Mouse (Mus musculus) CH12.LX (cell line): ENCODE data around the gene Rtn2. TPM values are rescaled to one million over a fixed set of nuclear protein-coding genes. Genes with fewer than 3 reads are reported as not detected.
A peak's percentile ranks its signal among the peaks of the same experiment; 100 is the strongest.

ENCODE experiments used
- DNase-seq: peaks from one replicate; pipeline ENCODE4 v3.0.0-alpha.2; 2013; ENCODE audit errors: extremely low read depth
- H3K27ac ChIP-seq: 2 replicates; pipeline ENCODE4 v1.5.1; 2012; ENCODE audit warnings: low read depth, mild to moderate bottlenecking, control low read depth, moderate library complexity; ENCODE audit not compliant: insufficient read depth
- H3K27me3 ChIP-seq: replicated peaks from 2 replicates; pipeline ENCODE3; 2012; ENCODE audit warnings: inconsistent platforms
- H3K36me3 ChIP-seq, 2 experiments: replicated peaks in 1 of 2; 2 replicates each; pipeline versions ENCODE3 to v1.6.1; 2012; ENCODE audit warnings: inconsistent platforms in 1 of 2, low read length in 1 of 2, mild to moderate bottlenecking in 1 of 2, mixed read lengths in 1 of 2, moderate library complexity in 1 of 2; ENCODE audit not compliant: control insufficient read depth in 1 of 2, insufficient read depth in 1 of 2
- H3K4me1 ChIP-seq, 2 experiments: 2 replicates each; pipeline ENCODE4 v1.6.1; 2012; ENCODE audit warnings: inconsistent platforms in 1 of 2, moderate library complexity in 1 of 2; ENCODE audit not compliant: insufficient read depth in 2 of 2, control insufficient read depth in 1 of 2
- H3K4me2 ChIP-seq: 2 replicates; pipeline ENCODE4 v1.6.1; 2012; ENCODE audit warnings: low read depth, mild to moderate bottlenecking, control low read depth; ENCODE audit not compliant: poor library complexity, insufficient read depth, severe bottlenecking
- H3K4me3 ChIP-seq, 3 experiments: fragments of 150-350 bp in 1 of 3; sonication (generic) in 1 of 3; replicated peaks in 1 of 3; 2 replicates each; pipeline versions ENCODE3 to v1.5.1; 2011 to 2012; ENCODE audit warnings: low read depth in 2 of 3, low read length in 2 of 3, mild to moderate bottlenecking in 2 of 3, moderate library complexity in 2 of 3, control low read depth in 1 of 3, improper control_type of control experiment in 1 of 3, inconsistent platforms in 1 of 3, mixed read lengths in 1 of 3; ENCODE audit not compliant: poor library complexity in 1 of 3
- H3K79me2 ChIP-seq: replicated peaks from 2 replicates; pipeline ENCODE4 v1.6.1; 2012; ENCODE audit warnings: mild to moderate bottlenecking, moderate library complexity; ENCODE audit not compliant: control insufficient read depth, poor library complexity, insufficient read depth, severe bottlenecking; ENCODE audit errors: extremely low read depth
- H3K9ac ChIP-seq: 2 replicates; pipeline ENCODE4 v1.6.1; 2012; ENCODE audit warnings: low read depth, mild to moderate bottlenecking, control low read depth, moderate library complexity; ENCODE audit not compliant: insufficient read depth
- H3K9me3 ChIP-seq: replicated peaks from 2 replicates; pipeline ENCODE3; 2012; ENCODE audit warnings: low read length, inconsistent platforms, mixed read lengths
- BHLHE40 ChIP-seq: IDR thresholded peaks from 2 replicates; pipeline ENCODE4 v1.6.1; 2011; ENCODE audit warnings: mild to moderate bottlenecking, low read depth, low read length, improper control_type of control experiment
- CTCF ChIP-seq, 2 experiments: IDR thresholded peaks in 1 of 2; conservative IDR thresholded peaks in 1 of 2; 2 replicates each; pipeline ENCODE4 v1.5.1; 2011 to 2012; ENCODE audit warnings: low read depth in 2 of 2, low read length in 2 of 2, improper control_type of control experiment in 1 of 2, inconsistent platforms in 1 of 2, mild to moderate bottlenecking in 1 of 2, moderate library complexity in 1 of 2
- E2F4 ChIP-seq: IDR thresholded peaks from 2 replicates; pipeline ENCODE4 v1.6.1; 2011; ENCODE audit warnings: low read depth, low read length, improper control_type of control experiment; ENCODE audit not compliant: insufficient replicate concordance
- ETS1 ChIP-seq: conservative IDR thresholded peaks from 2 replicates; pipeline ENCODE4 v1.6.1; 2012; ENCODE audit warnings: low read depth, mild to moderate bottlenecking, inconsistent platforms, low read length, improper control_type of control experiment, moderate library complexity
- GABPA ChIP-seq: IDR thresholded peaks from 2 replicates; pipeline ENCODE4 v1.6.1; 2012; ENCODE audit warnings: low read depth, low read length, improper control_type of control experiment, inconsistent platforms; ENCODE audit not compliant: insufficient replicate concordance
- IRF4 ChIP-seq: IDR thresholded peaks from 2 replicates; pipeline ENCODE4 v1.6.1; 2014; ENCODE audit warnings: low read depth, mild to moderate bottlenecking, inconsistent platforms, low read length, improper control_type of control experiment
- JUND ChIP-seq: conservative IDR thresholded peaks from 2 replicates; pipeline ENCODE4 v1.6.1; 2011; ENCODE audit warnings: low read depth, low read length, improper control_type of control experiment
- MAX ChIP-seq: IDR thresholded peaks from 2 replicates; pipeline ENCODE4 v1.6.1; 2011; ENCODE audit warnings: low read length, improper control_type of control experiment
- MAZ ChIP-seq: IDR thresholded peaks from 2 replicates; pipeline ENCODE4 v1.6.1; 2012; ENCODE audit warnings: low read depth, mild to moderate bottlenecking, inconsistent platforms, low read length, improper control_type of control experiment, moderate library complexity
- RAD21 ChIP-seq: IDR thresholded peaks from 2 replicates; pipeline ENCODE4 v1.6.1; 2011; ENCODE audit warnings: low read depth, mild to moderate bottlenecking, low read length, improper control_type of control experiment, moderate library complexity
- SIN3A ChIP-seq: IDR thresholded peaks from 2 replicates; pipeline ENCODE4 v1.6.1; 2012; ENCODE audit warnings: low read length, improper control_type of control experiment, inconsistent platforms
- SMC3 ChIP-seq: IDR thresholded peaks from 2 replicates; pipeline ENCODE4 v1.6.1; 2011; ENCODE audit warnings: low read depth, low read length, improper control_type of control experiment
- TBP ChIP-seq: conservative IDR thresholded peaks from 2 replicates; pipeline ENCODE4 v1.6.1; 2011; ENCODE audit warnings: low read depth, low read length, improper control_type of control experiment
- TCF12 ChIP-seq: IDR thresholded peaks from 2 replicates; pipeline ENCODE4 v1.6.1; 2014; ENCODE audit warnings: low read depth, mild to moderate bottlenecking, inconsistent platforms, low read length, improper control_type of control experiment
- USF2 ChIP-seq: conservative IDR thresholded peaks from 2 replicates; pipeline ENCODE4 v1.6.1; 2011; ENCODE audit warnings: low read depth, low read length, improper control_type of control experiment
- ZKSCAN1 ChIP-seq: IDR thresholded peaks from 2 replicates; pipeline ENCODE4 v1.6.1; 2012; ENCODE audit warnings: low read depth, inconsistent platforms, low read length, improper control_type of control experiment, borderline replicate concordance
- dilution Hi-C: fragments of 300-500 bp; cut with MboI; formaldehyde crosslinking; loops from 2 replicates; pipeline ENCODE4 v1.14.3; 2020; ENCODE audit warnings: low sequenced_read_pairs; ENCODE audit not compliant: extremely low pct_unique_long_range_greater_than_20kb, extremely low pct_ligation_motif_present
- in situ Hi-C: fragments of 300-500 bp; cut with MboI; formaldehyde crosslinking; loops from 3 replicates; pipeline ENCODE4 v1.14.3; 2019; ENCODE audit warnings: low sequenced_read_pairs, low pct_ligation_motif_present, low pct_unique_long_range_greater_than_20kb, mixed read lengths
- polyA plus RNA-seq: library from polyadenylated mRNA; unstranded; fragments of >175 nt; gene quantifications from 2 replicates; pipeline ENCODE4 v1.2.1, GENCODE M21; 2012; ENCODE audit warnings: low read depth; ENCODE audit not compliant: insufficient read length
- total RNA-seq, 2 experiments: library from RNA; depleted of rRNA; stranded (reverse); fragments of 300-350 nt in 1 of 2; fragments of >200 nt in 1 of 2; gene quantifications; 2 replicates each; pipeline ENCODE4 v1.2.3; 2012 to 2014

Rtn2 gene
- total and polyA plus RNA-seq, 3 experiments = 0.56 to 0.76 (median 0.72) TPM

GRCm38 (mm10) chr7:19303046-19303305 lies 20.6 kb downstream of the Rtn2 start:
- H3K4me3 ChIP-seq = no peak overlapping the region
- no peaks in the 10 kb centered on the region for H3K9me3 ChIP-seq
- TF ChIP-seq E2F4 = no peak
- TF ChIP-seq ZKSCAN1 = no peak
- TF ChIP-seq TCF12 = no peak
- no peak for TF ChIP-seq BHLHE40
- no peak for TF ChIP-seq GABPA
- no peak for TF ChIP-seq IRF4
- TF ChIP-seq JUND = no peak
- no peak for TF ChIP-seq TBP
- TF ChIP-seq USF2 = no peak
- TF ChIP-seq, all 38 proteins: peak for 0
- dilution Hi-C loops = no loop called here
- in situ Hi-C loops = no loop called here
- Histone ChIP-seq H3K9ac (no peak overlapping the region), H3K27ac (no peak overlapping the region), H3K27me3 (peaks cover 57% of the 10 kb centered on the region), H3K79me2 (no peaks in the 10 kb centered on the region), H3K36me3 (no peaks in the 10 kb centered on the region), H3K4me1 (peaks cover 2 to 28% of the 10 kb centered on the region in 2 experiments; a peak in 3 of 4 replicates), H3K4me2 (no peak overlapping the region)
- no peak for DNase-seq

- H3K4me3 ChIP-seq = no peak overlapping the region
- dilution Hi-C loops (no loop called here), in situ Hi-C loops (no loop called here)
- peaks cover 2 to 33% of the 10 kb centered on the region in 2 experiments; a peak in 3 of 4 replicates for H3K4me1 ChIP-seq
- H3K9me3 ChIP-seq = no peaks in the 10 kb centered on the region
- no peak overlapping the region for H3K27ac ChIP-seq
- H3K27me3 ChIP-seq = peaks cover 59% of the 10 kb centered on the region
- no peaks in the 10 kb centered on the region for H3K79me2 ChIP-seq
- DNase-seq = peak; percentile 67
- H3K4me2 ChIP-seq = 0 out of 2 replicates have a peak overlapping the region, but pooled peaks have one; percentile 22
- H3K9ac ChIP-seq = no peak overlapping the region
- TF ChIP-seq MAZ (0 out of 2 replicates have a peak, but pooled peaks have one; percentile 21), SMC3 (peak; percentile 46), ETS1 (no peak), CTCF (conservative IDR thresholded peaks at IDR 0.05 in 1 of 2, IDR thresholded peaks at IDR 0.05 in 1 of 2; ENCODE audit: low read depth in 2 of 2, low read length in 2 of 2) (peak in 1 of 2 experiments; percentile 80; a peak in 3 of 4 replicates), MAX (no peak), SIN3A (no peak), RAD21 (peak; percentile 19)
- no peaks in the 10 kb centered on the region for H3K36me3 ChIP-seq
Measured at GRCm38 (mm10) chr7:19303770-19304169, 21.3 kb downstream of the Rtn2 start.
